Mouse (Mus musculus) limb, embryonic 13.5 days (tissue): ENCODE measurements at regions not wholly inside any gene's neighbourhood (a gene's known extent, or its start where the extent isn't known, plus 50 kb on each side); places are given as distances from the start of the nearest gene placed in this dataset.
A peak's percentile ranks its signal among the peaks of the same experiment; 100 is the strongest.

Experiments used
- ATAC-seq: fragments of 200-750 bp; cut with Nextera tagmentation; 2 replicates; pipeline ENCODE4 v1.8.0; 2017; ENCODE audit warnings: low read depth, moderate number of reproducible peaks, moderate TSS enrichment; ENCODE audit not compliant: low FRiP score
- H3K27ac ChIP-seq: fragments of 300-500 bp; sonication (generic); 2 replicates; pipeline ENCODE4 v1.5.1; 2015; ENCODE audit warnings: inconsistent platforms, mild to moderate bottlenecking, moderate library complexity
- H3K27me3 ChIP-seq: fragments of 300-500 bp; sonication (generic); 2 replicates; pipeline ENCODE4 v1.6.1; 2015; ENCODE audit warnings: mild to moderate bottlenecking, inconsistent platforms
- H3K36me3 ChIP-seq: fragments of 300-500 bp; sonication (generic); 2 replicates; pipeline ENCODE4 v1.6.1; 2015; ENCODE audit warnings: inconsistent platforms, mild to moderate bottlenecking, moderate library complexity
- H3K4me1 ChIP-seq: fragments of 300-500 bp; sonication (generic); 2 replicates; pipeline ENCODE4 v1.6.1; 2015; ENCODE audit warnings: inconsistent platforms
- H3K4me2 ChIP-seq: fragments of 300-500 bp; sonication (generic); replicated peaks from 2 replicates; pipeline ENCODE4 v1.6.1; 2015; ENCODE audit warnings: inconsistent platforms, mild to moderate bottlenecking, moderate library complexity
- H3K4me3 ChIP-seq: fragments of 300-500 bp; sonication (generic); 2 replicates; pipeline ENCODE4 v1.5.1; 2015; ENCODE audit warnings: moderate library complexity, mild to moderate bottlenecking, inconsistent platforms
- H3K9ac ChIP-seq: fragments of 300-500 bp; sonication (generic); 2 replicates; pipeline ENCODE4 v1.6.1; 2015; ENCODE audit warnings: mild to moderate bottlenecking, inconsistent platforms
- H3K9me3 ChIP-seq: fragments of 300-500 bp; sonication (generic); 2 replicates; pipeline ENCODE4 v1.6.1; 2016; ENCODE audit warnings: inconsistent platforms
- WGBS: fragments of 180-500 bp; shearing (Covaris S2); methylation state at CpG from one replicate; pipeline ENCODE4 v1.1.7; 2015; 5-methylcytosine and 5-hydroxymethylcytosine counted together

- H3K4me1 ChIP-seq: peaks cover 12% of the 10 kb centered on the region
- no peak overlapping the region for H3K9ac ChIP-seq
- no peak overlapping the region for H3K4me2 ChIP-seq
- no peak overlapping the region for H3K4me3 ChIP-seq
- WGBS: 60% methylated on average over 10 of the region's 10 CpGs
- no peaks in the 10 kb centered on the region for H3K36me3 ChIP-seq
- 0 out of 2 replicates have a peak, but pooled peaks cover 4% of the 10 kb centered on the region for H3K27me3 ChIP-seq
- no peaks in the 10 kb centered on the region for H3K9me3 ChIP-seq
- no peak overlapping the region for H3K27ac ChIP-seq
- peak; percentile 71; the same call in 1 of the 2 replicates for ATAC-seq
Measured at GRCm38 (mm10) chr12:77539661-77540431, 301.9 kb downstream of the Fut8 start.

- H3K9me3 ChIP-seq: no peaks in the 10 kb centered on the region
- H3K36me3 ChIP-seq: no peaks in the 10 kb centered on the region
- no peak for ATAC-seq
- H3K27me3 ChIP-seq: 0 out of 2 replicates have a peak, but pooled peaks cover 4% of the 10 kb centered on the region
- WGBS: 83% methylated on average over 10 of the region's 10 CpGs
- H3K4me3 ChIP-seq: no peak overlapping the region
- H3K4me2 ChIP-seq: no peak overlapping the region
- no peak overlapping the region for H3K27ac ChIP-seq
- H3K4me1 ChIP-seq: peaks cover 12% of the 10 kb centered on the region
- H3K9ac ChIP-seq: no peak overlapping the region
Measured at GRCm38 (mm10) chr12:77541051-77541765, 303.3 kb downstream of the Fut8 start.

DNA sequence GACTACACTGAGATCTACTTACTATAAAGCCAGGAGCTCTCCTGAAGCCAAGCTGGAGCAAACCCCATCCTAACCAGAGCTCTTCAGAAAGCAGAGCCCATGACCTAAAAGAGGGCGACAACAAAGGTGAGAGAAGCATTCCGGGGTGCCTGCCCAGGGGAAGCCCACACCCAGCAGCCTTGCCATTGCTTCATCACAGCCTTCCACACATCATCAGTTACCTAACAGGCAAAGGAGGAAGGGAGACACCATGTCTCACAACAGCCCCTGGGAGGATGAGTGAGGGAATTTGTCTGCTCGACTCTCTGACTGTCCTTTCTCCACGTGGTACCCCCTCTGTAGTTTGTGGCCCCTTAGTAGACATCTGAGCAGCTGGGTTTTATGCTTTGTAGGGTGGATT lies 303.9 kb downstream of the Fut8 start:
- H3K4me1 ChIP-seq: peaks cover 12% of the 10 kb centered on the region
- H3K27ac ChIP-seq: no peak overlapping the region
- H3K4me2 ChIP-seq: no peak overlapping the region
- H3K9me3 ChIP-seq: no peaks in the 10 kb centered on the region
- no peaks in the 10 kb centered on the region for H3K36me3 ChIP-seq
- H3K4me3 ChIP-seq: no peak overlapping the region
- no peak overlapping the region for H3K9ac ChIP-seq
- no peak for ATAC-seq
- 83% methylated on average over 4 of the region's 4 CpGs for WGBS
- 0 out of 2 replicates have a peak, but pooled peaks cover 4% of the 10 kb centered on the region for H3K27me3 ChIP-seq

- no peak overlapping the region for H3K27ac ChIP-seq
- no peak overlapping the region for H3K4me3 ChIP-seq
- 89% methylated on average over 6 of the region's 6 CpGs for WGBS
- H3K9me3 ChIP-seq: no peaks in the 10 kb centered on the region
- H3K4me1 ChIP-seq: peaks cover 12% of the 10 kb centered on the region
- H3K27me3 ChIP-seq: 0 out of 2 replicates have a peak, but pooled peaks cover 4% of the 10 kb centered on the region
- no peak for ATAC-seq
- no peak overlapping the region for H3K4me2 ChIP-seq
- H3K9ac ChIP-seq: no peak overlapping the region
- H3K36me3 ChIP-seq: no peaks in the 10 kb centered on the region
Measured at GRCm38 (mm10) chr12:77543651-77544050, 305.7 kb downstream of the Fut8 start.

DNA sequence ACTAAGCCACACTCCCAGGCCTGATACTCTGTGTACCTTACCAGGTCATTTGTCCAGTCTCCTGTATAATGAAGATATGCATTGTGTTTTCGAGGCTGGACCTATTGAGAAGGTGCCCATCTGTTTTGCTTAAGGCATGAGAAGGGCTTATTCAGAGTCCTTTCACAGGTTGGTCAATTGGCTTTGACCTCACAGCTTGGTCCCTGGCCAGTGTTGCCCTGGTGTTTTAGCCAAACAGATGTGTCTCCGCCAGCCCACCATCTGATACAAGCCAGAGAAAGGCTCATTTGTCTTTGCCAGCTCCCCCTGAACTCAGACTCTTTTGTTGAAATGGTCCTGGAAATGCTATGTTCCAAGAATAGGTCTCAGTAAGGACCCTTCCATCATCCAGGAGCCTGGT lies 308.2 kb downstream of the Fut8 start:
- H3K4me1 ChIP-seq: no peaks in the 10 kb centered on the region
- H3K9me3 ChIP-seq: no peaks in the 10 kb centered on the region
- H3K36me3 ChIP-seq: no peaks in the 10 kb centered on the region
- WGBS: 71% methylated on average over 2 of the region's 2 CpGs
- no peak overlapping the region for H3K9ac ChIP-seq
- ATAC-seq: no peak
- H3K27me3 ChIP-seq: 0 out of 2 replicates have a peak, but pooled peaks cover 4% of the 10 kb centered on the region
- H3K4me3 ChIP-seq: no peak overlapping the region
- no peak overlapping the region for H3K27ac ChIP-seq
- no peak overlapping the region for H3K4me2 ChIP-seq

DNA sequence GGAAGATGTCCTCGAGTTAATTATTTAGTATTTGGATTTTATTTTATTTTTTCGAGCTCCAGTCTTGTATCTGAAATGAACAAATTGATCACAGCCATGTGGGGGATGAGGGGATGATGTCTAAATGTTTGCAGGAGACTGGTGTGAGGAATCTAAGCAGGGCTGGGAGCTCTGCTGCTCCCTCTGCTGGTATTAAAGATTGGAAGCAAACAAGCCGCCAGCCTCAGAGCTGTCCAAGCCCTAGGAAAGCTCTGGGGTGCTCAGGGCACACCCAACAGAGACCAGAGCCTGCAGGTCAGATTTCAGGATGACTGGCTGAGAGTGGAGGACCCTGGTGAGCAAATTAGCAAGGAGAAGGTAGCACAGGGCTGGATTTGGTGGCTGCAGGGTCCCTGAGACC lies 330.4 kb downstream of the Fut8 start:
- WGBS: 5% methylated on average over 3 of the region's 3 CpGs
- Histone ChIP-seq H3K9me3 (no peaks in the 10 kb centered on the region), H3K27me3 (peaks cover 12% of the 10 kb centered on the region; the same call in 1 of the 2 replicates), H3K9ac (no peak overlapping the region), H3K4me2 (no peak overlapping the region), H3K36me3 (no peaks in the 10 kb centered on the region), H3K27ac (no peak overlapping the region), H3K4me1 (no peaks in the 10 kb centered on the region), H3K4me3 (no peak overlapping the region)
- peak; percentile 76 for ATAC-seq

DNA sequence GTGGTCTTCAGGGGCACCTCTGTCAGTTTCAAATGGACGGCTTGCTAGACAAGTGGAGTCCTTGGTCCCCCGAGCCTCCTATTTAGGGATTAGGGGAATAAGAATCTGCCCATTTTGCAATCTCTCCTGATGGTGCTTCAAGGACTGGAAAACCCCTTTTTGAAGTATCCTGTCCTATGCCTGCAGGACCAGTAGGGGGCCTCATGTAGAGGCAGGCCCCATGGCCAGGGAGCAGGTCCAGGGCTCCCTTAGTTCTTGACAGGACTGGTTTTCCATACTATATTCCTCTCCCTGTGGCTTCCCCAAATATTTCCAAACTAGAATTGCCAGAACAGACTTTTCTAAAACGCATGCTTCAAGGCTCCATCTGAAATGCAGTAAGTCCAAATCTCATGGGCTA lies 332.6 kb downstream of the Fut8 start:
- Histone ChIP-seq H3K9ac (no peak overlapping the region), H3K27ac (no peak overlapping the region), H3K9me3 (no peaks in the 10 kb centered on the region), H3K4me3 (no peak overlapping the region), H3K36me3 (no peaks in the 10 kb centered on the region), H3K4me2 (no peak overlapping the region), H3K27me3 (peaks cover 2% of the 10 kb centered on the region; the same call in 1 of the 2 replicates), H3K4me1 (no peaks in the 10 kb centered on the region)
- WGBS: 83% methylated on average over 3 of the region's 3 CpGs
- ATAC-seq: no peak

DNA sequence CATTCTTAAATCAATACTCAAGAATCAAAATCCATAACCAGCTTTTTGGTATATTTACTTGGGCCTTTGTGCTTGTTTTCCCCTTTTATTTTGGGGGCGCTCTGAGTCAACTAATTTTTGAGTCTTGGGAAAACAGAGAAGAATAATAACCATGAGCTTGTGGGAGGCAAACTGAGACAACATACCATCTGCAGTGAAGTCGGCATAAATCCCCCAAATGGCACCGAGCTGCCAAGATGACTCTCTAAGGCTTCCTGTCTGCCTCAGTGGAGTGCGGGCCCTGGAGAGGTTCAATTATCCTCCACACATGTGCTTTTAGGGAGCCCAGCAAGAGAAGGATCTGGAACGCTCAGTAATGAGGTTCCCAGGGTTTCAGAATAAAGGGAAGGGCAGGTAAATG lies 333.1 kb downstream of the Fut8 start:
- Histone ChIP-seq H3K36me3 (no peaks in the 10 kb centered on the region), H3K9me3 (no peaks in the 10 kb centered on the region), H3K9ac (no peak overlapping the region), H3K27ac (no peak overlapping the region), H3K4me2 (no peak overlapping the region), H3K4me3 (no peak overlapping the region), H3K4me1 (no peaks in the 10 kb centered on the region), H3K27me3 (no peaks in the 10 kb centered on the region)
- ATAC-seq: no peak
- 76% methylated on average over 5 of the region's 5 CpGs for WGBS

GRCm38 (mm10) chr12:77575046-77575445 lies 337.1 kb downstream of the Fut8 start:
- no peak for ATAC-seq
- Histone ChIP-seq H3K4me2 (no peak overlapping the region), H3K27ac (no peak overlapping the region), H3K9ac (no peak overlapping the region), H3K9me3 (no peaks in the 10 kb centered on the region), H3K4me3 (no peak overlapping the region), H3K4me1 (no peaks in the 10 kb centered on the region), H3K27me3 (no peaks in the 10 kb centered on the region), H3K36me3 (no peaks in the 10 kb centered on the region)
- 64% methylated on average over 3 of the region's 3 CpGs for WGBS

- WGBS: 82% methylated on average over 2 of the region's 2 CpGs
- Histone ChIP-seq H3K4me2 (no peak overlapping the region), H3K4me3 (no peak overlapping the region), H3K9ac (no peak overlapping the region), H3K27ac (no peak overlapping the region), H3K4me1 (no peaks in the 10 kb centered on the region), H3K27me3 (no peaks in the 10 kb centered on the region), H3K9me3 (no peaks in the 10 kb centered on the region), H3K36me3 (no peaks in the 10 kb centered on the region)
- no peak for ATAC-seq
Measured at GRCm38 (mm10) chr12:77588297-77588696, 350.4 kb downstream of the Fut8 start.

DNA sequence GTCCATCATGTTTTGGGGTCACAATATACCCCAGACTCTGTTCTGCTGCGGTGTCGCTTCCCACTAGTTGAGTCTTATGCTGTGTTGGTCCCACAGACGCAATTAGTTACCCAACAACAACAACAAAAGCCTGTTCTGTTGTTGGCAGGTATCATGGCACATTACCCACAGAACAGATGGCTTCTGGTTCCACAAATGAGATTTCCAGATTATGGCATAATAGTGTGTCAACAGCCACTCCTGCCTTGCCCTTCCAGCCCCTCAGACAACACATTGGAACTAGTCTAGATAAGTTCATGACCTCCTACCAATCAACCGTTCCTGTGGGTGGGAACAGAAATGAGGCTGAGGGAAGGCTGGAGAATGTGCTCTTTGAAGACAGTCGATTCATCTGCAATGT lies 351.5 kb downstream of the Fut8 start:
- Histone ChIP-seq H3K27me3 (no peaks in the 10 kb centered on the region), H3K4me3 (no peak overlapping the region), H3K27ac (no peak overlapping the region), H3K9me3 (no peaks in the 10 kb centered on the region), H3K4me1 (no peaks in the 10 kb centered on the region), H3K36me3 (no peaks in the 10 kb centered on the region), H3K4me2 (no peak overlapping the region), H3K9ac (no peak overlapping the region)
- WGBS: 64% methylated on average over 5 of the region's 5 CpGs
- ATAC-seq: no peak

DNA sequence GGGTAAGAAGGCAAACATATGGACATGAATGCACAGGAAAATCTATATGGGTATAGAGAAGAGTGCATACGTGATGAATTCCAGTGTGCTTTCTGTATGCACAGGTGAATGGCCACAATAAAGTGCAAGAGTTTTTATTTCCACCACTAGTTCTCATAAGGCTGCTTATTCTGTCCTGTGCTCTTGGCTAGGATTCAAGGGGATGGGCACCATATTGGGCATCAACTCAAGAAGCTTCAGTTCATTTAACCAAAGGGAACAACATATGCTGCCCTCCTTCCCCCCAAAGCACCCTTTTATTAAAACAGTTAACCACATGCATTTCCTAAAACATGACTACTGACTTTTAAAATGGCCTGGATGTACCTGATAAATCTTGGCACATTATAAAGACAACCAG lies 356.2 kb downstream of the Fut8 start:
- Histone ChIP-seq H3K27me3 (no peaks in the 10 kb centered on the region), H3K36me3 (no peaks in the 10 kb centered on the region), H3K9me3 (no peaks in the 10 kb centered on the region), H3K4me1 (peaks cover 21% of the 10 kb centered on the region), H3K4me3 (no peak overlapping the region), H3K27ac (no peak overlapping the region), H3K4me2 (no peak overlapping the region), H3K9ac (no peak overlapping the region)
- WGBS: 91% methylated on average over 1 of the region's 1 CpGs
- no peak for ATAC-seq
